Mouse (Mus musculus) heart, adult 11 months (tissue): Measurements from ENCODE around the gene Etv6.
A peak's percentile ranks its signal among the peaks of the same experiment; 100 is the strongest.
"Not testable (repeated sequence)": the region's sequence is repeated elsewhere in the genome, so short reads cannot be mapped to it uniquely, and the experiment has no call there.

Experiments
- DNase-seq: peaks from one replicate; pipeline ENCODE4 v3.0.0; 2022

The Etv6 gene

GRCm38 (mm10) chr6:134035490-134036405 lies at the start of gene Etv6:
Gene Etv6 (plus strand): TSS chr6:134035700.
- DNase-seq: peak; percentile 99

- peak; percentile 82 for DNase-seq
These were observed 49.3 kb upstream of the Etv6 start for GRCm38 (mm10) chr6:133986161-133986560.

- DNase-seq: no peak
These were observed 48.4 kb upstream of the Etv6 start for GRCm38 (mm10) chr6:133987068-133987591.

GRCm38 (mm10) chr6:133988011-133988410 lies 47.5 kb upstream of the Etv6 start:
- DNase-seq: peak; percentile 59

GRCm38 (mm10) chr6:133997461-133997860 lies 38.0 kb upstream of the Etv6 start:
- DNase-seq: peak; percentile 11

- DNase-seq: peak; percentile 93
These were observed 37.6 kb upstream of the Etv6 start for GRCm38 (mm10) chr6:133997935-133998334.

GRCm38 (mm10) chr6:134014488-134015110 lies 20.9 kb upstream of the Etv6 start:
- DNase-seq: not testable (repeated sequence)

- DNase-seq: no peak
These were observed 16.7 kb upstream of the Etv6 start for GRCm38 (mm10) chr6:134018807-134019206.

- DNase-seq: peak; percentile 66
These were observed 14.7 kb upstream of the Etv6 start for GRCm38 (mm10) chr6:134020821-134021220.

- DNase-seq: peak; percentile 10
These were observed 9.2 kb upstream of the Etv6 start for GRCm38 (mm10) chr6:134026264-134026663.

- no peak for DNase-seq
These were observed 8.5 kb upstream of the Etv6 start for GRCm38 (mm10) chr6:134027022-134027421.

GRCm38 (mm10) chr6:134032451-134032850 lies 3.0 kb upstream of the Etv6 start:
- no peak for DNase-seq

GRCm38 (mm10) chr6:134034436-134034835 lies 1.1 kb upstream of the Etv6 start:
- peak; percentile 91 for DNase-seq

- peak; percentile 99 for DNase-seq
These were observed 503 bp upstream of the Etv6 start for GRCm38 (mm10) chr6:134034904-134035489.

- DNase-seq: no peak
These were observed 1.0 kb downstream of the Etv6 start for GRCm38 (mm10) chr6:134036491-134036911.

GRCm38 (mm10) chr6:134036951-134037431 lies 1.5 kb downstream of the Etv6 start:
- DNase-seq: peak; percentile 85

- DNase-seq: peak; percentile 87
These were observed 2.5 kb downstream of the Etv6 start for GRCm38 (mm10) chr6:134037960-134038359.

- peak; percentile 95 for DNase-seq
These were observed 3.4 kb downstream of the Etv6 start for GRCm38 (mm10) chr6:134038881-134039280.

GRCm38 (mm10) chr6:134039351-134039750 lies 3.9 kb downstream of the Etv6 start:
- DNase-seq: peak; percentile 93

GRCm38 (mm10) chr6:134040312-134040711 lies 4.8 kb downstream of the Etv6 start:
- peak; percentile 85 for DNase-seq

GRCm38 (mm10) chr6:134041286-134041685 lies 5.8 kb downstream of the Etv6 start:
- peak; percentile 82 for DNase-seq

- peak; percentile 88 for DNase-seq
These were observed 6.4 kb downstream of the Etv6 start for GRCm38 (mm10) chr6:134041916-134042315.

GRCm38 (mm10) chr6:134043545-134043944 lies 8.0 kb downstream of the Etv6 start:
- peak; percentile 87 for DNase-seq
